Mouse (Mus musculus) erythroblast, embryonic 14.5 days (primary cell): ENCODE measurements at regions not wholly inside any gene's neighbourhood (a gene's known extent, or its start where the extent isn't known, plus 50 kb on each side); places are given as distances from the start of the nearest gene placed in this dataset.

ENCODE experiments used
- GATA1 ChIP-seq: IDR thresholded peaks from 2 replicates; pipeline ENCODE4 v1.6.1; 2012; ENCODE audit warnings: low read length, inconsistent platforms, mixed read lengths
- TAL1 ChIP-seq: IDR thresholded peaks from 3 replicates; pipeline ENCODE4 v1.6.1; 2012; ENCODE audit warnings: low read length, inconsistent platforms, mixed read lengths

GRCm38 (mm10) chr13:97520988-97521547 is 239.4 kb downstream of the Gm10260 start:
- TF ChIP-seq GATA1, result no peak
- TF ChIP-seq TAL1, result no peak
